8 mouse cellular contexts compared by ENCODE assay signal in the genomic region with DNA sequence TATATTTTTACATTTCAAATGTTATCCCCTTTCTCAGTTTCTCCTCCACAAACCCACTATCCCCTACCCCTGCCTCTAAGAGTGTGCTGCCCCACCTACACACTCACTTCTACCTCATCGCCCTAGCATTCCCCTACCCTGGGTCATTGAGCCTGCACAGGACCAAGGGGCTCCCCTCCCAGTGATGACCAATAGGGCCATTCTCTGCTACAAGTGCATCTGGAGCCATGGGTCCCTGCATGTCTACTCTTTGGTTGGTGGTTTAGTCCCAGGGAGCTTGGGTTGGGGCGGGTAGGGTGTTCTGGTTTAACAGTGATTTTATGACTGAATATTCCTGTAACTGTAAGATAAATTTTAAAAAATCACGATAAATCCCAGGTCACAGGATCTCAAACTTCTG. TPM values are rescaled to one million over a fixed set of nuclear protein-coding genes. Genes with fewer than 3 reads are reported as not detected.
DNase-seq lines count a peak whose midpoint lies in the region; ATAC-seq and TF ChIP-seq lines count a peak whose summit lies in the region.

No protein-coding gene starts in this region.

- no peaks in the 10 kb centered on the region for H3K27me3 ChIP-seq in heart, embryonic 11.5 days (ENCODE audit: control insufficient read depth, insufficient read depth, low read length)
- H3K27me3 ChIP-seq in C2C12 (ENCODE audit: control insufficient read depth, insufficient read depth, insufficient read length) (no peaks in the 10 kb centered on the region), myocyte (ENCODE audit: control insufficient read depth, insufficient read depth, insufficient read length) (no peaks in the 10 kb centered on the region)
- H3K27me3 ChIP-seq in embryonic facial prominence, embryonic 12.5 days = no peaks in the 10 kb centered on the region
- no peaks in the 10 kb centered on the region for H3K27me3 ChIP-seq in intestine, postnatal 0 days (replicated peaks; ENCODE audit: control insufficient read depth, insufficient read depth, low read length)

- peak overlapping the region; percentile 70 for H3K4me2 ChIP-seq in heart, embryonic 11.5 days
- H3K4me2 ChIP-seq in embryonic facial prominence, embryonic 12.5 days (replicated peaks) = peak overlapping the region; percentile 68
- H3K4me2 ChIP-seq in intestine, postnatal 0 days (replicated peaks; ENCODE audit: low read depth) = peak overlapping the region; percentile 75
- H3K4me2 ChIP-seq in myocyte (ENCODE audit: low read depth) = peak overlapping the region; percentile 60

- no peaks in the 10 kb centered on the region for H3K79me3 ChIP-seq in C2C12 (ENCODE audit: low read depth)

- H3K9ac ChIP-seq in heart, embryonic 11.5 days (ENCODE audit: low read depth, low read length) = peak overlapping the region; percentile 77
- H3K9ac ChIP-seq in embryonic facial prominence, embryonic 12.5 days = peak overlapping the region; percentile 62
- peak overlapping the region; percentile 62 for H3K9ac ChIP-seq in intestine, postnatal 0 days (ENCODE audit: low read depth, low read length)

- TF ChIP-seq POLR2A in myocyte (IDR thresholded peaks at IDR 0.05; ENCODE audit: insufficient read length, low read depth) = no peak

- no peaks in the 10 kb centered on the region for H3K79me2 ChIP-seq in C2C12 (ENCODE audit: control insufficient read depth, insufficient read depth)
- no peaks in the 10 kb centered on the region for H3K79me2 ChIP-seq in myocyte (ENCODE audit: control insufficient read depth, insufficient read depth)

- H3K27ac ChIP-seq in heart, embryonic 11.5 days (ENCODE audit: low read depth, low read length) = 0 out of 2 replicates have a peak overlapping the region, but pooled peaks have one; percentile 22
- no peak overlapping the region for H3K27ac ChIP-seq in embryonic facial prominence, embryonic 12.5 days
- no peak overlapping the region for H3K27ac ChIP-seq in intestine, postnatal 0 days (ENCODE audit: low read depth, low read length)

- H3ac ChIP-seq in C2C12 (ENCODE audit: control insufficient read depth, insufficient read length, low read depth) = peak overlapping the region; percentile 32
- no peak overlapping the region for H3ac ChIP-seq in myocyte (ENCODE audit: control insufficient read depth, insufficient read length)

- WGBS in heart, embryonic 11.5 days (ENCODE audit: insufficient replicate concordance) = 11% methylated on average over 3 of the region's 3 CpGs
- 6% methylated on average over 3 of the region's 3 CpGs for WGBS in embryonic facial prominence, embryonic 12.5 days
- WGBS in intestine, postnatal 0 days = 9% methylated on average over 3 of the region's 3 CpGs

- no peaks in the 10 kb centered on the region for H3K4me1 ChIP-seq in heart, embryonic 11.5 days (ENCODE audit: control insufficient read depth, insufficient read depth, low read length)
- H3K4me1 ChIP-seq in embryonic facial prominence, embryonic 12.5 days = no peaks in the 10 kb centered on the region
- no peaks in the 10 kb centered on the region for H3K4me1 ChIP-seq in intestine, postnatal 0 days (replicated peaks; ENCODE audit: control insufficient read depth, insufficient read depth, low read length)

- H3K4me3 ChIP-seq in heart, embryonic 11.5 days (ENCODE audit: low read depth, low read length) = peak overlapping the region; percentile 70
- peak overlapping the region; percentile 38 for H3K4me3 ChIP-seq in C2C12 (ENCODE audit: insufficient read depth, poor library complexity, severe bottlenecking)
- H3K4me3 ChIP-seq in embryonic facial prominence, embryonic 12.5 days = peak overlapping the region; percentile 70
- H3K4me3 ChIP-seq in intestine, postnatal 0 days (ENCODE audit: low read depth, low read length) = peak overlapping the region; percentile 69
- H3K4me3 ChIP-seq in myocyte = peak overlapping the region; percentile 20

- no peaks in the 10 kb centered on the region for H3K9me3 ChIP-seq in heart, embryonic 11.5 days (replicated peaks; ENCODE audit: control insufficient read depth, low read length)
- no peaks in the 10 kb centered on the region for H3K9me3 ChIP-seq in embryonic facial prominence, embryonic 12.5 days
- H3K9me3 ChIP-seq in intestine, postnatal 0 days (ENCODE audit: control insufficient read depth) = no peaks in the 10 kb centered on the region

- no peaks in the 10 kb centered on the region for H3K36me3 ChIP-seq in heart, embryonic 11.5 days (ENCODE audit: control insufficient read depth, insufficient read depth, low read length)
- H3K36me3 ChIP-seq in C2C12 (ENCODE audit: control insufficient read depth, insufficient read depth) (no peaks in the 10 kb centered on the region), myocyte (ENCODE audit: control insufficient read depth, insufficient read depth) (no peaks in the 10 kb centered on the region)
- H3K36me3 ChIP-seq in embryonic facial prominence, embryonic 12.5 days = no peaks in the 10 kb centered on the region
- H3K36me3 ChIP-seq in intestine, postnatal 0 days (ENCODE audit: control insufficient read depth, insufficient read depth) = no peaks in the 10 kb centered on the region; the same call in 1 of the 2 replicates

- ATAC-seq in heart, embryonic 11.5 days (replicated peaks; ENCODE audit: insufficient number of reproducible peaks, low FRiP score, low TSS enrichment) = peak; percentile 57
- ATAC-seq in embryonic facial prominence, embryonic 12.5 days (ENCODE audit: insufficient number of reproducible peaks, insufficient read depth, low FRiP score, low TSS enrichment) = peak; percentile 80
- ATAC-seq in intestine, postnatal 0 days = peak; percentile 70
- ATAC-seq in frontal cortex, adult (ENCODE audit: low TSS enrichment) = no peak
- ATAC-seq in cerebellum, adult (ENCODE audit: insufficient number of reproducible peaks, low FRiP score, low TSS enrichment) = no peak

- no peak for DNase-seq in heart, postnatal 14 days

- intact Hi-C loops in heart, postnatal 14 days (cut with DNase I) = no loop called here

- no peak for TF ChIP-seq CTCF in C2C12 (IDR thresholded peaks at IDR 0.05; ENCODE audit: control insufficient read depth, insufficient read depth, insufficient read length)
- TF ChIP-seq CTCF in intestine, postnatal 0 days (IDR thresholded peaks at IDR 0.05; ENCODE audit: low read depth) = no peak

TF ChIP-seq in C2C12, 6 proteins besides CTCF, POLR2A, EP300 and RAD21:
- no peak for TF ChIP-seq USF1 (IDR thresholded peaks at IDR 0.05; ENCODE audit: low read depth)
- TF ChIP-seq MAX (IDR thresholded peaks at IDR 0.05) = no peak
- no peak for TF ChIP-seq FOSL1 (IDR thresholded peaks at IDR 0.05; ENCODE audit: insufficient read depth, low read length, poor library complexity, severe bottlenecking)
- TF ChIP-seq MYOG (IDR thresholded peaks at IDR 0.05; ENCODE audit: control insufficient read depth, extremely low read depth, insufficient read length) = no peak
- TF ChIP-seq CEBPB (IDR thresholded peaks at IDR 0.05; ENCODE audit: low read depth) = no peak
- no peak for TF ChIP-seq MYOD1 (IDR thresholded peaks at IDR 0.05; ENCODE audit: control insufficient read depth, insufficient read length, low read depth)

TF ChIP-seq in myocyte, 11 proteins besides CTCF, POLR2A, EP300 and RAD21:
- TF ChIP-seq REST (IDR thresholded peaks at IDR 0.05; ENCODE audit: insufficient read depth, insufficient read length) (no peak), MAX (IDR thresholded peaks at IDR 0.05; ENCODE audit: low read depth) (no peak), MYOD1 (IDR thresholded peaks at IDR 0.05; ENCODE audit: control insufficient read depth in 1 of 3, insufficient read length in 2 of 3, low read depth in 2 of 3) (no peak)
TF ChIP-seq in myocyte: peak in this region for 0.

RNA-seq across cellular contexts. Expression of gene Zfp995, which starts 0.7 kb away (rescaled TPM):
- 4.5 and 4.8 TPM in 2 replicates for polyA plus RNA-seq in heart, embryonic 11.5 days (2014; fragmentation: Nextera tagmentation; extraction: Ambion mirVana)
- total RNA-seq in heart, postnatal 14 days (2021) = 1 to 10 TPM; 1.6 TPM
- 0.74 TPM for polyA plus RNA-seq in C2C12 (2012; fragmentation: generic; extraction: Trizol)
- 7.2 and 8.6 TPM in 2 replicates for polyA plus RNA-seq in embryonic facial prominence, embryonic 12.5 days (2016; fragmentation: Nextera tagmentation; extraction: Ambion mirVana)
- 11.0 and 14.9 TPM in 2 replicates for polyA plus RNA-seq in intestine, postnatal 0 days (2015; fragmentation: Nextera tagmentation; extraction: Ambion mirVana)
- polyA plus RNA-seq in myocyte (2012; fragmentation: generic; extraction: Trizol) = 0.37 TPM

RNA-seq across cellular contexts. Expression of gene Zfp942, which starts 53.2 kb away (rescaled TPM):
- polyA plus RNA-seq in heart, embryonic 11.5 days (2014; fragmentation: Nextera tagmentation; extraction: Ambion mirVana) = 17.3 and 17.5 TPM in 2 replicates
- 1 to 10 TPM; 7.6 to 8.7 TPM for total RNA-seq in heart, postnatal 14 days (2021)
- polyA plus RNA-seq in C2C12 (2012; fragmentation: generic; extraction: Trizol) (1.1 TPM), myocyte (2012; fragmentation: generic; extraction: Trizol) (1.7 TPM)
- polyA plus RNA-seq in embryonic facial prominence, embryonic 12.5 days (2016; fragmentation: Nextera tagmentation; extraction: Ambion mirVana) = 28.3 and 30.5 TPM in 2 replicates
- 12.8 and 14.7 TPM in 2 replicates for polyA plus RNA-seq in intestine, postnatal 0 days (2015; fragmentation: Nextera tagmentation; extraction: Ambion mirVana)

RNA-seq across cellular contexts. Expression of gene Zfp943, which starts 53.3 kb away (rescaled TPM):
- polyA plus RNA-seq in heart, embryonic 11.5 days (2014; fragmentation: Nextera tagmentation; extraction: Ambion mirVana) = 12.7 and 13.8 TPM in 2 replicates
- 10 to 100 TPM; 17.4 to 18.3 TPM for total RNA-seq in heart, postnatal 14 days (2021)
- polyA plus RNA-seq in C2C12 (2012; fragmentation: generic; extraction: Trizol) (1.9 TPM), myocyte (2012; fragmentation: generic; extraction: Trizol) (2.8 TPM)
- polyA plus RNA-seq in embryonic facial prominence, embryonic 12.5 days (2016; fragmentation: Nextera tagmentation; extraction: Ambion mirVana) = 20.0 and 22.8 TPM in 2 replicates
- 12.1 TPM in 2 replicates for polyA plus RNA-seq in intestine, postnatal 0 days (2015; fragmentation: Nextera tagmentation; extraction: Ambion mirVana)

Comparison
In these comparisons a context has a peak if more than half of its experiments do, and no peak if none do; other contexts are left out.
1. ATAC-seq: peak in heart, embryonic 11.5 days (single experiment), embryonic facial prominence, embryonic 12.5 days (single experiment) and intestine, postnatal 0 days (single experiment); none in frontal cortex, adult (single experiment) and cerebellum, adult (single experiment).
2. H3K4me3 ChIP-seq: peak in every context shown above with its lines; median percentile 70 in heart, embryonic 11.5 days; 70 in embryonic facial prominence, embryonic 12.5 days; 69 in intestine, postnatal 0 days; 38 in C2C12; 20 in myocyte.
3. Peak in every context shown above with its lines, with median percentiles within 50 percentile points of each other: H3K4me2 ChIP-seq and H3K9ac ChIP-seq.